Mouse (Mus musculus) brain, embryonic 14.5 days (tissue): ENCODE measurements around the gene Vwf.
A peak's percentile ranks its signal among the peaks of the same experiment; 100 is the strongest.

Experiments used
- CTCF ChIP-seq: fragments of 200-500 bp; IDR thresholded peaks from 2 replicates; pipeline ENCODE4 v1.5.1; 2012; ENCODE audit warnings: inconsistent platforms, mild to moderate bottlenecking, moderate library complexity, borderline replicate concordance; ENCODE audit not compliant: insufficient read depth, insufficient read length; ENCODE audit errors: extremely low read depth
- POLR2A ChIP-seq: fragments of 200-500 bp; IDR thresholded peaks from 2 replicates; pipeline ENCODE4 v1.6.1; 2012; ENCODE audit warnings: mild to moderate bottlenecking, inconsistent platforms, borderline replicate concordance; ENCODE audit not compliant: poor library complexity, insufficient read depth, insufficient read length, severe bottlenecking; ENCODE audit errors: extremely low read depth

GRCm38 (mm10) chr6:125600036-125600558, 53.5 kb downstream of the Vwf start:
- TF ChIP-seq CTCF (peak; percentile 98), POLR2A (no peak)
